Mouse (Mus musculus): ENCODE data around the gene Aff3. TPM values are rescaled to one million over a fixed set of nuclear protein-coding genes. Genes with fewer than 3 reads are reported as not detected.

Aff3 gene
- polyA plus RNA-seq, 1 experiment from 2014 or later: 20.6 TPM

DNA sequence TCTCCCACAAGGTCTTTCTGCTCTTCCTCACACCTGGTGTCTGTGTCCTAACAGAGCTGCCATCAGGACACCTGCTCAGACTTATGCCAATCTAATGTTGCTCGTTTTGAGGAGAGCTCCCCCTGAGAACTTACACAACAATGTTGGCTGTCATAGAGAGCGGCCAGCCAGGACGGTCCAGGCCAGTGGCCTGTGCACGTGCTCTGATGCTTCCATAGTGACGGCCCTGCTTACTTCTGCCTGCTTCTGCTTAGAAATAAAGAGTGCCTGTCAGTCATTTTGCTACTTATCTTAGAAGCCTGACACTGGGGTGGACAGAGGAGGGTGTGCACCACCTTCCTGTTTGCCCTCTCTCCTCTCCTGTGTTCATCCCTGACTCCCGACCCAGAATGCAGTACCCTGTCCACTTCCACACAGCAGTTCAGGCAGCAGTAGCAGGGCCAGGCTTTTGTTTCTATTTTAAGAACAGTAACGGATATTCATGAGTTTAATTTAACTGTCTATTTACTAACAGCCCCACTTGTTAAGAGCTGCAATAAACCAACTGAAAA is 208.0 kb downstream of the Aff3 start:
- H3K4me2 ChIP-seq (replicated peaks): no peak overlapping the region
- ATAC-seq (ENCODE audit: low FRiP score, low read depth): no peak
- H3K9me3 ChIP-seq: no peaks in the 10 kb centered on the region
- H3K4me1 ChIP-seq: peaks cover 18% of the 10 kb centered on the region; the same call in 1 of the 2 replicates
- no peak overlapping the region for H3K9ac ChIP-seq
- no peak overlapping the region for H3K4me3 ChIP-seq
- no peaks in the 10 kb centered on the region for H3K27me3 ChIP-seq
- H3K36me3 ChIP-seq: no peaks in the 10 kb centered on the region; the same call in 1 of the 2 replicates
- WGBS: 71% methylated on average over 7 of the region's 7 CpGs
- H3K27ac ChIP-seq: no peak overlapping the region

DNA sequence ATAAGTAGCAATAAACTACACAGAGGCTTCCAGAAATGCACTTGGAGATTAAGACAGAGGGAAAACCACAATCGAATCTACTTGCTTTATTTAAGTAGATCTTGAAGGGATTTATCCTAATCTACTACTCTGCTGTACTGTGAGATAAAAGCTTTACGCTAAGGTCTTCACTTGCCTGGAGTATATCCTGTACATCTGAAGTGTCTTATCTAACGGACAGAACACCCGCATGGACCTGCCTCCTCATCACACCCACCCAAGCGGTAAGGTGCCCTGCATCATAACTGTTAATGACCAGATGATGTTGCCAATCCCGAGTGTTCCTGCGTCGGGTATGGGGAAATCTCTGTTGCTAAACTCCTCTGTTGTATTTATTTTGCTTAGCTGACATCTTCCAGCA is 209.8 kb downstream of the Aff3 start:
- Histone ChIP-seq H3K27me3 (no peaks in the 10 kb centered on the region), H3K4me1 (peaks cover 30% of the 10 kb centered on the region), H3K4me3 (no peak overlapping the region), H3K4me2 (replicated peaks) (no peak overlapping the region), H3K27ac (no peak overlapping the region), H3K9me3 (no peaks in the 10 kb centered on the region), H3K36me3 (no peaks in the 10 kb centered on the region; the same call in 1 of the 2 replicates), H3K9ac (no peak overlapping the region)
- WGBS: 88% methylated on average over 8 of the region's 8 CpGs
- no peak for ATAC-seq (ENCODE audit: low FRiP score, low read depth)

DNA sequence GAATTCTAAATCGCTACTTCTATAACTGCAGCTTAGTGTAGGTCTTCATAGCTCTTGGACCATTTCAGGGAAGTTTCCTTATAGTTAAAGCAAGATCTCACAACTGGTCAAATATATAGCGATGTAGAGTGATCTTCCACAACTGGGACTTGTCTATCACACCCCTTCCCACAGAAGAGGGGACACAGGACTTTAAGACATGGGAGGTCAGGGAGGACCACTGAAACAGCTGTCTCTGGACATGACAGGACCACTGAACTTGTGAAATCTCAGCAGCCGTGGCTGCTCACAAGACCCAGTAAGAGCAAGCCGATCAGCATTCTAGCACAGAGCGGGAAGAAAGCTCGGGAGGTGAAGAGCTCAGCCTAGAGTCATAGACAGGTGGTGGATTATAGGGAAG is 213.4 kb downstream of the Aff3 start:
- ATAC-seq (ENCODE audit: low FRiP score, low read depth): no peak
- Histone ChIP-seq H3K9me3 (no peaks in the 10 kb centered on the region), H3K27ac (no peak overlapping the region), H3K27me3 (no peaks in the 10 kb centered on the region), H3K4me2 (replicated peaks) (no peak overlapping the region), H3K4me3 (no peak overlapping the region), H3K4me1 (peaks cover 30% of the 10 kb centered on the region), H3K9ac (no peak overlapping the region), H3K36me3 (peaks cover 8% of the 10 kb centered on the region; the same call in 1 of the 2 replicates)
- 84% methylated on average over 6 of the region's 6 CpGs for WGBS

DNA sequence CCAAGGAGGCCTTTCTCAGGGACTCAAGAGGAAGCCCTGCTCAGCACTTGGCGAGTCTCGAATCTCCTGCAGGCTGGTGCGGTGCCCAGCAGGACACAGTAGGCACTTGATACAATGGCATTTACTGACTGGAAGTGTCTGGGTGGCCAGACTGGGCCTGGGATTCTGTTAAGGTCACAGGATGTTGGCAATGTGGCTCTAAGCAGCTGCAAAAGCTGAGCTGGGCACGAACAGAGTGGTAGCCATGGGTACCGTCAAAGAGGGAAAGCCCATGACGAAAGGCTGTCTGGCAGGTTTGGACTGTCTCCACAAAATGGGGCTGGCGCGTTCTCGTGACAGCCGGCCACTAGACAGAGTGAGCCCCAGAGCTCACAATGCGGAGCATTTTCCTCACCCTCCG is 214.1 kb downstream of the Aff3 start:
- H3K27ac ChIP-seq: no peak overlapping the region; the same call in 1 of the 2 replicates
- no peak overlapping the region for H3K9ac ChIP-seq
- peaks cover 8% of the 10 kb centered on the region; the same call in 1 of the 2 replicates for H3K36me3 ChIP-seq
- H3K4me2 ChIP-seq (replicated peaks): no peak overlapping the region
- ATAC-seq (ENCODE audit: low FRiP score, low read depth): no peak
- no peaks in the 10 kb centered on the region for H3K9me3 ChIP-seq
- H3K4me3 ChIP-seq: no peak overlapping the region
- H3K27me3 ChIP-seq: no peaks in the 10 kb centered on the region
- peaks cover 30% of the 10 kb centered on the region for H3K4me1 ChIP-seq
- 84% methylated on average over 12 of the region's 12 CpGs for WGBS

DNA sequence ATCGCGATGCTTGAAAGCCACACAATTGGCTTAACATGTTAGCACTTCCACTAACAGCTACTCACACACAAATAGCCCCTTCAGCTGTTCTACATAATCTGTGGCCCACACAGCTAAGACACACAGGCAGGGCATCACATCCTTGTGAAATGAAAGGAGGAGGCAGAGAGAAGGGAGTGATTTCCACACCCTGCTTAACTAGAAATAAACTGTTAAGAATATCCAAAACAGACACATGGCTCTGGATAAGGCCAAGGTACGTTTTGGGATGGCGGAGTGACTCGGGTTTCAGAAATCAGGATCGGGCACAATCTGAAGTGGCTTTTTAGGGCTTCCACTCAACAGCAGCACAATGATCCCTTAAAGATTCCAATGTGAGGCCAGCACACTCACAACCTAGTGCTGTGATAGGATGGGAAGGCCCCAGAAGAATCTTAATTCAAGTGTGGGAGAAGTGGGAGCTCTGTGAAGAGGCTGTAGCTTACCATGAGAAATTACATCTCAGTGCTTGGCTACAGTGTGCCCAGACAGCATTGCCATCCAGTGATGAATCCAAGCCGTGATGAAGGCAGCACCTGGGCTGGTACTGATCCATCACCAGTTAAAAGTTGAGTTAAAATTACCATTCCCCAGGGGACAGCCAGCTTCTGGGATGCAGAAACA is 214.8 kb downstream of the Aff3 start:
- peaks cover 8% of the 10 kb centered on the region; the same call in 1 of the 2 replicates for H3K36me3 ChIP-seq
- H3K4me2 ChIP-seq (replicated peaks): no peak overlapping the region
- 57% methylated on average over 7 of the region's 7 CpGs for WGBS
- H3K4me3 ChIP-seq: no peak overlapping the region
- H3K27ac ChIP-seq: no peak overlapping the region
- H3K9me3 ChIP-seq: no peaks in the 10 kb centered on the region
- no peak overlapping the region for H3K9ac ChIP-seq
- ATAC-seq (ENCODE audit: low FRiP score, low read depth): no peak
- peaks cover 30% of the 10 kb centered on the region for H3K4me1 ChIP-seq
- H3K27me3 ChIP-seq: no peaks in the 10 kb centered on the region

DNA sequence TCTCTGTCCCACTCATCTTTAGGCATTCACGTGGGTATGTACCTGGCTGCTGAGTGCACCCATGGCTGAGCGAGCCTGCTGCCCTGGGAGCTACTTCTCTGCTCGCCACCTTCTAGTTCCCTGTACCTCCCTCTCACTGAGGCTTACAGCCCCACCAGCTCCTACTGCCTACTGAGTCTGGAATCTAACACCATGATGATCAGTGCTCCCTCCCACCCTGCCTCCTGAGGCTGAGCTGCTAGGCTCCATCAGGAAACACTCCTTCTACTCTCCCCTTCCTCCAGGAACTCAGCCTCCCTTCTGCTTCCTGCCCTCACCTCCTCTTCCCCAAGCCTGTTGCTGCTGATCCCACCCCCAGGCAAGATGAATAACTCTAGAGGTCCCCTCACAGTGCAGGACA is 215.9 kb downstream of the Aff3 start:
- Histone ChIP-seq H3K36me3 (peaks cover 8% of the 10 kb centered on the region; the same call in 1 of the 2 replicates), H3K27me3 (no peaks in the 10 kb centered on the region), H3K4me1 (peaks cover 30% of the 10 kb centered on the region), H3K4me3 (no peak overlapping the region), H3K27ac (no peak overlapping the region), H3K4me2 (replicated peaks) (no peak overlapping the region), H3K9ac (no peak overlapping the region), H3K9me3 (no peaks in the 10 kb centered on the region)
- WGBS: 51% methylated on average over 3 of the region's 3 CpGs
- ATAC-seq (ENCODE audit: low FRiP score, low read depth): no peak

DNA sequence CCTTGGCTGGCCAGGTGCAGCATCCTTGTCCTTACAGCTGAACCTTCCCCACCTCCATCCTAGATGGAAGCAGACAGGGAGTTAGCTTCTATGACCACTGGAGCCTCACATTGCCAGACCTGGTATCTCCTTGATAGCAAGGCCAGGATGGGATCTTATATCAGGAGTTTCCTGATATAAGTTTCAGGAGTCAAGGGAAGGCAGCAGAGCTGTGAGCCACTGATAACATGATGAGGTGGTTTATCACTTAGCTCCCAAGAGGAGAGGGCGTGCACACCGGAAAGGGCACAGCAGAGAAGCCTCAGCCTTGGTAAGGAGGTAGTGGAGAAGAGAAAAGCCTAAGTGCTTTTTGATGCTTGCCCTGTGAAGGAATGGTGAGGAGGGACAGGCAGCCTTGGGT is 217.2 kb downstream of the Aff3 start:
- H3K4me3 ChIP-seq: no peak overlapping the region
- no peak overlapping the region for H3K9ac ChIP-seq
- H3K27ac ChIP-seq: no peak overlapping the region
- ATAC-seq (ENCODE audit: low FRiP score, low read depth): no peak
- no peaks in the 10 kb centered on the region for H3K9me3 ChIP-seq
- 0 out of 2 replicates have a peak, but pooled peaks cover 8% of the 10 kb centered on the region for H3K36me3 ChIP-seq
- WGBS: 88% methylated on average over 2 of the region's 2 CpGs
- no peak overlapping the region for H3K4me2 ChIP-seq (replicated peaks)
- no peaks in the 10 kb centered on the region for H3K27me3 ChIP-seq
- peaks cover 30% of the 10 kb centered on the region for H3K4me1 ChIP-seq

DNA sequence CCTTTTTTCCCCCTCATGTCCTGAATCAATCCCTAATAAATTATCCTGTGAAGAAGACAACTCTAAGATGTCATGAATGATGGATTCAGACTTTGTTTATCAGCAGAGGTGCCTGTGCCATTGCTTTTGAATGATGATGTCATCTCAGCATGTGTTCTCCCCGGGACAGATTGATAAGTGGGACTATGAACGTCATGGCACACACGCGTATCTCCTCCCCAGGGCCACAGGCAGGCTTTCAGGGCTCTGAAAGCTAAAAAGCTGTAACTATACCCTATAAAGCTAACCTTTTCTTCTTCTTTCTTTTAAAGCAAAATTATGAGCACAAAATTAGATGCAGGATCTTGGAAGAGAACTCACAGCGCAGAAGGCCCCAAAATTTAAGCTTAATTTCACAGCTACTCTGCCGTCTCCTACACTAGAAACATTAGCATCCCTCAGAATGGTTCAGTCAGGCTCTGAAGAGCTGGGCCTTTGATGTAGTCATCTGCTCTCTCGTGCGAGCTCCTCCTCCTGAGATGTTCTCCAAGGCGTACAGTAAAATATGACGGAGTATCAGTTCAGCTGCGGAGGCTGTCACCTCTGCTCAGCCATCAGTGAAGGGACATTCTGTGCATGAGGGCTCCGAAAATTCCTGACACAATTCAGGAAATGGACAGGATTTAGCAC is 218.5 kb downstream of the Aff3 start:
- no peak overlapping the region for H3K9ac ChIP-seq
- no peaks in the 10 kb centered on the region for H3K27me3 ChIP-seq
- H3K4me3 ChIP-seq: no peak overlapping the region
- H3K4me2 ChIP-seq (replicated peaks): no peak overlapping the region
- no peaks in the 10 kb centered on the region for H3K9me3 ChIP-seq
- 0 out of 2 replicates have a peak, but pooled peaks cover 8% of the 10 kb centered on the region for H3K36me3 ChIP-seq
- WGBS: 73% methylated on average over 12 of the region's 12 CpGs
- no peak for ATAC-seq (ENCODE audit: low FRiP score, low read depth)
- H3K4me1 ChIP-seq: peaks cover 40% of the 10 kb centered on the region
- H3K27ac ChIP-seq: no peak overlapping the region

DNA sequence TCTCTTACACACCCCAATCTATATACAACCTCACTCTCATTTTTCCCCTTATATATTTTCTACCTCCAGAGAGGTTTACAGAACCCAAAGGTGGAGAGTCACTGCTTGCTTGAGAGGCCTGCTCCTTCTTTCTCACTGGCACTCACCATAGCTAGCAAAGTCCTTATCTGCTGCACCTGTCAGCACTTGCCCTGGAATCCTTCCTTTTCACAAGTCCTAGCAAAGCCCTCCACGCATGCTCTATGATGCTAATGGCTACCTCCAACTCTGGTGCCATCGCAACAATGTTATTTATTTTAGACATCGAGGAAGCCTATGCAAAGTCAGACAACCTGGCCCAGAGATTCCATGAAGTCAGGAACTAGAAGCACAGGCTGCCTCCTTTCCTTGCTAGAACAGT is 221.9 kb downstream of the Aff3 start:
- Histone ChIP-seq H3K27me3 (no peaks in the 10 kb centered on the region), H3K27ac (no peak overlapping the region), H3K36me3 (0 out of 2 replicates have a peak, but pooled peaks cover 7% of the 10 kb centered on the region), H3K4me2 (replicated peaks) (no peak overlapping the region), H3K9ac (no peak overlapping the region), H3K9me3 (no peaks in the 10 kb centered on the region), H3K4me3 (no peak overlapping the region), H3K4me1 (peaks cover 43% of the 10 kb centered on the region)
- no peak for ATAC-seq (ENCODE audit: low FRiP score, low read depth)
- 76% methylated on average over 3 of the region's 3 CpGs for WGBS

DNA sequence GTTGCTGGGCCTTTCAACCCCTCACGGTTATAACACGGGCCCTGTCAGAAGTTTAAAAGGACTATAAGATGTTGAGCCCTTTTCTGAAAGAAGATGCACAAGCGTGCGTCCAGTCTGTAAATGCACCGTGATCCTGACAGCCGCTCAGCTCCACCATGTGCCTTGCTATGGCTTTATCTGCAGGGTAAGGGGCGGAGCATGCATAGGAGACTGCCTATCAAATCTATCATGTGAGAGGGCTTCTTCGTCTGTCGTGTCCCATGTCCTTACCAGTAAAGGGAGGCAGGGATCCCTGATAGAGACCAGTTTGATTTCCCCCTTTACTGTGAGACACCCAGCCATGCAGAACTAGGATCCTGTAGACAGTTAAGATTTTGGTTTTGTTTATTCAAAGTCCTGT is 222.3 kb downstream of the Aff3 start:
- Histone ChIP-seq H3K4me2 (replicated peaks) (no peak overlapping the region), H3K27me3 (no peaks in the 10 kb centered on the region), H3K9ac (no peak overlapping the region), H3K9me3 (no peaks in the 10 kb centered on the region), H3K27ac (no peak overlapping the region), H3K36me3 (0 out of 2 replicates have a peak, but pooled peaks cover 3% of the 10 kb centered on the region), H3K4me3 (no peak overlapping the region), H3K4me1 (peaks cover 48% of the 10 kb centered on the region)
- 76% methylated on average over 9 of the region's 9 CpGs for WGBS
- ATAC-seq (ENCODE audit: low FRiP score, low read depth): no peak

DNA sequence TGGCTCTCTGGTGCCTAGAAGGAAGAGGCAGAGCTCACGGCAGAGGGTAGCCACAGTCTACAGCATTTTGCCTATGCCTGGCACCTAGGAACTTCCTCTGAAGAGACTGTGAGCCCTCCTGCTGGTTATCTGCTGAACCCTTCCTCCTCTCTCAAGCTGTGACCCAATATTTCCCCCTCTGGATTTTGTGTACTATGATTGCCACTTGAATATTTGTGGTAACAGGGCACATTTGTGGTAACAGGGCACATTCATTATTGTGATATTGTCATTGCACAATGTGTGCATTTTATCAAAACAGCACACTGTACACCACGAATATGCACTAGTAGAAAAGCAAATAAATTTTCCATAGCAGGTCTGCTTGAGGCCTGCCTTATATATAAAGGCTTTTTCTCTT is 223.0 kb downstream of the Aff3 start:
- H3K27ac ChIP-seq: no peak overlapping the region
- no peak overlapping the region for H3K9ac ChIP-seq

DNA sequence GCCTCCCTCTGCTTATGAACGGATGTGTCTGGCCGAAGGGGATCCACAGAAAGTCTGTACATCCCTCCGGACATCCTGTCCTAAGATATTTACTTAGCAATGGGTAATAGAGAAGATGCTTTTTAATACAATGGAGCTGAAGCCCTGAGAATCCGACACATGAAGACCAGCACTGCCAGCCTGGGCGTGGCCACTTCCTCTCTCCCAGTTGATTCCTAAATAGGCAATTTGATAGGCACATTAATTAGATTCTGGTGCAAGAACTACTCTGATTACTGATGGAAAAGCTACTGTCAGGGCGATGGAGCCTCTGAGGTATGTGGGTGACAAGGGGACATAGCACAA is 224.3 kb downstream of the Aff3 start:
- no peak overlapping the region for H3K4me3 ChIP-seq
- no peaks in the 10 kb centered on the region for H3K9me3 ChIP-seq
- peaks cover 66% of the 10 kb centered on the region for H3K4me1 ChIP-seq
- no peak overlapping the region for H3K9ac ChIP-seq
- no peak overlapping the region for H3K27ac ChIP-seq
- ATAC-seq (ENCODE audit: low FRiP score, low read depth): no peak
- H3K27me3 ChIP-seq: no peaks in the 10 kb centered on the region
- 71% methylated on average over 6 of the region's 6 CpGs for WGBS
- H3K36me3 ChIP-seq: no peaks in the 10 kb centered on the region
- no peak overlapping the region for H3K4me2 ChIP-seq (replicated peaks)

More for the DNA sequence above, 223.0 kb downstream of the Aff3 start:
- peaks cover 54% of the 10 kb centered on the region for H3K4me1 ChIP-seq
- no peaks in the 10 kb centered on the region for H3K9me3 ChIP-seq
- H3K4me3 ChIP-seq: no peak overlapping the region
- H3K36me3 ChIP-seq: no peaks in the 10 kb centered on the region
- no peak overlapping the region for H3K4me2 ChIP-seq (replicated peaks)
- H3K27me3 ChIP-seq: no peaks in the 10 kb centered on the region
- WGBS: 64% methylated on average over 2 of the region's 2 CpGs
- no peak for ATAC-seq (ENCODE audit: low FRiP score, low read depth)

All from limb, embryonic 13.5 days (tissue).